Mouse (Mus musculus): ENCODE results near the gene Tmem200c. TPM values are rescaled to one million over a fixed set of nuclear protein-coding genes. Genes with fewer than 3 reads are reported as not detected.

Tmem200c gene
- total RNA-seq (2014; rRNA removed) (not detected in 2 replicates), polyA plus RNA-seq (2012; rRNA removed) (not detected in 2 replicates)

GRCm38 (mm10) chr17:68826323-68826722, at the start of gene Tmem200c:
TSS of gene Tmem200c (plus strand) at chr17:68826623.
- H3K36me3 ChIP-seq (ENCODE audit: control insufficient read depth, insufficient read depth, low read length), result no peaks in the 10 kb centered on the region
- H3K27me3 ChIP-seq (ENCODE audit: control insufficient read depth, insufficient read depth, low read length), result no peaks in the 10 kb centered on the region
- no peak for DNase-seq (ENCODE audit: extremely low read depth, low read depth, low spot score)
- H3K27ac ChIP-seq (replicated peaks; ENCODE audit: insufficient read depth, low read depth, low read length), result no peak within 1 kb of the TSS
- no peak within 1 kb of the TSS for H3K9ac ChIP-seq (ENCODE audit: low read depth, low read length)
- no peak within 1 kb of the TSS for H3K4me3 ChIP-seq (ENCODE audit: insufficient read depth, low read depth, low read length)
- TF ChIP-seq POLR2A (IDR thresholded peaks at IDR 0.05; ENCODE audit: extremely low read depth, insufficient read depth, low read length) (no peak), CTCF (IDR thresholded peaks at IDR 0.05; ENCODE audit: low read depth, low read length) (no peak)
- H3K79me2 ChIP-seq (ENCODE audit: control insufficient read depth, insufficient read depth, low read length), result no peaks in the 10 kb centered on the region
- no peaks in the 10 kb centered on the region for H3K4me1 ChIP-seq (ENCODE audit: control insufficient read depth, insufficient read depth, low read length)
- WGBS, result 78% methylated on average over 6 of the region's 6 CpGs

- DNase-seq (ENCODE audit: extremely low read depth, low read depth, low spot score), result no peak
- H3K9ac ChIP-seq (ENCODE audit: low read depth, low read length), result no peak overlapping the region
- H3K36me3 ChIP-seq (ENCODE audit: control insufficient read depth, insufficient read depth, low read length), result no peaks in the 10 kb centered on the region
- no peak for TF ChIP-seq POLR2A (IDR thresholded peaks at IDR 0.05; ENCODE audit: extremely low read depth, insufficient read depth, low read length)
- no peak for TF ChIP-seq CTCF (IDR thresholded peaks at IDR 0.05; ENCODE audit: low read depth, low read length)
- no peaks in the 10 kb centered on the region for H3K4me1 ChIP-seq (ENCODE audit: control insufficient read depth, insufficient read depth, low read length)
- no peak overlapping the region for H3K27ac ChIP-seq (replicated peaks; ENCODE audit: insufficient read depth, low read depth, low read length)
- H3K4me3 ChIP-seq (ENCODE audit: insufficient read depth, low read depth, low read length), result no peak overlapping the region
- 80% methylated on average over 4 of the region's 4 CpGs for WGBS
- H3K79me2 ChIP-seq (ENCODE audit: control insufficient read depth, insufficient read depth, low read length), result no peaks in the 10 kb centered on the region
- no peaks in the 10 kb centered on the region for H3K27me3 ChIP-seq (ENCODE audit: control insufficient read depth, insufficient read depth, low read length)
Measured at GRCm38 (mm10) chr17:68793741-68794140, 32.7 kb upstream of the Tmem200c start.

- Histone ChIP-seq H3K27me3 (ENCODE audit: control insufficient read depth, insufficient read depth, low read length) (peaks cover 18% of the 10 kb centered on the region; the same call in 1 of the 2 replicates), H3K79me2 (ENCODE audit: control insufficient read depth, insufficient read depth, low read length) (no peaks in the 10 kb centered on the region), H3K9ac (ENCODE audit: low read depth, low read length) (no peak overlapping the region), H3K4me1 (ENCODE audit: control insufficient read depth, insufficient read depth, low read length) (no peaks in the 10 kb centered on the region), H3K36me3 (ENCODE audit: control insufficient read depth, insufficient read depth, low read length) (no peaks in the 10 kb centered on the region), H3K4me3 (ENCODE audit: insufficient read depth, low read depth, low read length) (no peak overlapping the region), H3K27ac (replicated peaks; ENCODE audit: insufficient read depth, low read depth, low read length) (no peak overlapping the region)
- WGBS, result 4% methylated on average over 13 of the region's 15 CpGs
- no peak for DNase-seq (ENCODE audit: extremely low read depth, low read depth, low spot score)
- TF ChIP-seq CTCF (IDR thresholded peaks at IDR 0.05; ENCODE audit: low read depth, low read length), result no peak
- no peak for TF ChIP-seq POLR2A (IDR thresholded peaks at IDR 0.05; ENCODE audit: extremely low read depth, insufficient read depth, low read length)
Measured at GRCm38 (mm10) chr17:68836655-68837012, 10.2 kb downstream of the Tmem200c start.

- DNase-seq (ENCODE audit: extremely low read depth, low read depth, low spot score), result no peak
- no peak overlapping the region for H3K4me3 ChIP-seq (ENCODE audit: insufficient read depth, low read depth, low read length)
- H3K4me1 ChIP-seq (ENCODE audit: control insufficient read depth, insufficient read depth, low read length), result no peaks in the 10 kb centered on the region
- peaks cover 22% of the 10 kb centered on the region; the same call in 1 of the 2 replicates for H3K27me3 ChIP-seq (ENCODE audit: control insufficient read depth, insufficient read depth, low read length)
- no peaks in the 10 kb centered on the region for H3K79me2 ChIP-seq (ENCODE audit: control insufficient read depth, insufficient read depth, low read length)
- no peaks in the 10 kb centered on the region for H3K36me3 ChIP-seq (ENCODE audit: control insufficient read depth, insufficient read depth, low read length)
- H3K27ac ChIP-seq (replicated peaks; ENCODE audit: insufficient read depth, low read depth, low read length), result no peak overlapping the region
- TF ChIP-seq CTCF (IDR thresholded peaks at IDR 0.05; ENCODE audit: low read depth, low read length), result no peak
- TF ChIP-seq POLR2A (IDR thresholded peaks at IDR 0.05; ENCODE audit: extremely low read depth, insufficient read depth, low read length), result no peak
- no peak overlapping the region for H3K9ac ChIP-seq (ENCODE audit: low read depth, low read length)
- WGBS, result 2% methylated on average over 65 of the region's 72 CpGs
Measured at GRCm38 (mm10) chr17:68837013-68837858, 10.8 kb downstream of the Tmem200c start.

GRCm38 (mm10) chr17:68837859-68838194, 11.4 kb downstream of the Tmem200c start:
- WGBS, result 9% methylated on average over 4 of the region's 4 CpGs
- no peak for DNase-seq (ENCODE audit: extremely low read depth, low read depth, low spot score)
- H3K4me3 ChIP-seq (ENCODE audit: insufficient read depth, low read depth, low read length), result no peak overlapping the region
- TF ChIP-seq CTCF (IDR thresholded peaks at IDR 0.05; ENCODE audit: low read depth, low read length) (no peak), POLR2A (IDR thresholded peaks at IDR 0.05; ENCODE audit: extremely low read depth, insufficient read depth, low read length) (no peak)
- H3K9ac ChIP-seq (ENCODE audit: low read depth, low read length), result no peak overlapping the region
- no peaks in the 10 kb centered on the region for H3K79me2 ChIP-seq (ENCODE audit: control insufficient read depth, insufficient read depth, low read length)
- no peaks in the 10 kb centered on the region for H3K36me3 ChIP-seq (ENCODE audit: control insufficient read depth, insufficient read depth, low read length)
- peaks cover 22% of the 10 kb centered on the region; the same call in 1 of the 2 replicates for H3K27me3 ChIP-seq (ENCODE audit: control insufficient read depth, insufficient read depth, low read length)
- H3K27ac ChIP-seq (replicated peaks; ENCODE audit: insufficient read depth, low read depth, low read length), result no peak overlapping the region
- H3K4me1 ChIP-seq (ENCODE audit: control insufficient read depth, insufficient read depth, low read length), result no peaks in the 10 kb centered on the region

All from liver, adult 2 months (tissue).